Mouse (Mus musculus): ENCODE data around the gene Sco2. TPM values are rescaled to one million over a fixed set of nuclear protein-coding genes. Genes with fewer than 3 reads are reported as not detected.

The Sco2 gene
- total and polyA plus RNA-seq, 3 experiments: 17.1 to 34.7 (median 27.2) TPM

DNA sequence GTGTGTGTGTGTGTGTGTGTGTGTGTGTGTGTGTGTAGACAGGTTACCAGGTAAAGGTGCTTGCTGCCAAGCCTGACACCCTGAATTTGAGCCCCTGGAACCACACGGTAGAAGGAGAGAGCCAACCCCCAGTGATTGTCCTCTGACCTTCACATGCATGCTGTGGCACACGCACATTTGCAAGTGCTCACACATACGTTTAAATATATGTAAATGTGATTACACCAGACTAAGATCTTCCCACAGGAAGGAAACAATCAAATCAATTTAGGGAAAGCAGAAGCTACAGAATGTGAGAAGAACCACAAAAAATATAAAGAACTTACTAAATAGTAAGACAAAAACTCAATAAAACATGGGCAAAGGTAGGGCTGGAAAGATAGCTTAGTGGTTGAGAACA lies 33.5 kb downstream of the Sco2 start:
- TF ChIP-seq SMC3 (IDR thresholded peaks at IDR 0.05; ENCODE audit: low read depth, low read length): no peak
- TF ChIP-seq KAT2A (IDR thresholded peaks at IDR 0.05; ENCODE audit: insufficient replicate concordance, low read length): no peak
- TF ChIP-seq USF2 (conservative IDR thresholded peaks at IDR 0.05; ENCODE audit: low read depth, low read length): no peak
- TF ChIP-seq MAX (IDR thresholded peaks at IDR 0.05; ENCODE audit: low read length): no peak
- no peak for TF ChIP-seq CHD2 (IDR thresholded peaks at IDR 0.05; ENCODE audit: low read length)
- TF ChIP-seq JUN (IDR thresholded peaks at IDR 0.05; ENCODE audit: insufficient read depth, low read depth, low read length): no peak
- no peak for TF ChIP-seq ELF1 (IDR thresholded peaks at IDR 0.05; ENCODE audit: low read depth, low read length)
- no peak for TF ChIP-seq MXI1 (IDR thresholded peaks at IDR 0.05; ENCODE audit: low read depth, low read length)
- no peak for TF ChIP-seq TCF12 (IDR thresholded peaks at IDR 0.05; ENCODE audit: low read depth, low read length)
- no peak for TF ChIP-seq HCFC1 (IDR thresholded peaks at IDR 0.05; ENCODE audit: low read depth, low read length)
- no peak for TF ChIP-seq POLR2A (IDR thresholded peaks at IDR 0.05; ENCODE audit: low read depth, low read length)
- no peak for TF ChIP-seq MAFK (IDR thresholded peaks at IDR 0.05; ENCODE audit: insufficient replicate concordance, low read length)
- Histone ChIP-seq H3K4me2 (ENCODE audit: insufficient read depth, low read depth, poor library complexity, severe bottlenecking) (no peak overlapping the region), H3K4me3 (replicated peaks in 1 of 3; ENCODE audit: low read depth in 2 of 3, low read length in 2 of 3, poor library complexity in 1 of 3) (no peak overlapping the region), H3K36me3 (replicated peaks in 1 of 2; ENCODE audit: control insufficient read depth in 1 of 2, insufficient read depth in 1 of 2, low read length in 1 of 2) (no peaks in the 10 kb centered on the region), H3K4me1 (ENCODE audit: control insufficient read depth in 1 of 2, insufficient read depth in 2 of 2) (peaks cover 4 to 11% of the 10 kb centered on the region in 2 experiments), H3K27me3 (replicated peaks) (no peaks in the 10 kb centered on the region), H3K79me2 (replicated peaks; ENCODE audit: control insufficient read depth, extremely low read depth, insufficient read depth, poor library complexity, severe bottlenecking) (no peaks in the 10 kb centered on the region), H3K9ac (ENCODE audit: insufficient read depth, low read depth) (no peak overlapping the region), H3K27ac (ENCODE audit: insufficient read depth, low read depth) (no peak overlapping the region), H3K9me3 (replicated peaks; ENCODE audit: low read length) (no peaks in the 10 kb centered on the region)
- no peak for DNase-seq (ENCODE audit: extremely low read depth)
- dilution Hi-C loops (cut with MboI; ENCODE audit: extremely low pct_ligation_motif_present, extremely low pct_unique_long_range_greater_than_20kb, low sequenced_read_pairs) (no loop called here), in situ Hi-C loops (cut with MboI; ENCODE audit: low pct_ligation_motif_present, low pct_unique_long_range_greater_than_20kb, low sequenced_read_pairs) (no loop called here)

DNA sequence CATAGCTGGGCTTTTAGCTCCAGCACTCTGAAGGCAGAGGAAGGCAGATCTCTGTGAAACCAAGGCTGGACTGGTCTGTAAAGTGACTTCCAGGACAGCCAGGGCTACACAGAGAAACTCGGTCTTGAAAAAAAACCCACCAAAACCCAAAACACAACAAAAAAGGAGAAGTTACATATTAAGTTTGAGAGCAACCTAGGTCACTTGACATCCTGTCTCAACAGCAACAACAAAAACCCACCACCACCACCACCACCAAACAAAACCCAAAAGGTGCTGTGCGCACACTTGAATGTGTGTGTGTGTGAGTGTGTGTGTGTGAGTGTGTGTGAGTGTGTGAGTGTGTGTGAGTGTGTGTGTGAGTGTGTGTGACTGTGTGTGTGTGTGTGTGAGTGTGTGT lies 34.0 kb downstream of the Sco2 start:
- TF ChIP-seq NRF1 (IDR thresholded peaks at IDR 0.05; ENCODE audit: low read depth, low read length): no peak
- TF ChIP-seq BHLHE40 (IDR thresholded peaks at IDR 0.05; ENCODE audit: low read depth, low read length): 0 out of 2 replicates have a peak, but pooled peaks have one; percentile 12
- peaks cover 4 to 11% of the 10 kb centered on the region in 2 experiments for H3K4me1 ChIP-seq (ENCODE audit: control insufficient read depth in 1 of 2, insufficient read depth in 2 of 2)
- H3K4me3 ChIP-seq (replicated peaks in 1 of 3; ENCODE audit: low read depth in 2 of 3, low read length in 2 of 3, poor library complexity in 1 of 3): no peak overlapping the region
- no peaks in the 10 kb centered on the region for H3K36me3 ChIP-seq (replicated peaks in 1 of 2; ENCODE audit: control insufficient read depth in 1 of 2, insufficient read depth in 1 of 2, low read length in 1 of 2)
- H3K9ac ChIP-seq (ENCODE audit: insufficient read depth, low read depth): no peak overlapping the region
- no peak overlapping the region for H3K27ac ChIP-seq (ENCODE audit: insufficient read depth, low read depth)
- dilution Hi-C loops (cut with MboI; ENCODE audit: extremely low pct_ligation_motif_present, extremely low pct_unique_long_range_greater_than_20kb, low sequenced_read_pairs): no loop called here
- DNase-seq (ENCODE audit: extremely low read depth): no peak
- in situ Hi-C loops (cut with MboI; ENCODE audit: low pct_ligation_motif_present, low pct_unique_long_range_greater_than_20kb, low sequenced_read_pairs): no loop called here
- no peak overlapping the region for H3K4me2 ChIP-seq (ENCODE audit: insufficient read depth, low read depth, poor library complexity, severe bottlenecking)
- no peaks in the 10 kb centered on the region for H3K27me3 ChIP-seq (replicated peaks)
- H3K9me3 ChIP-seq (replicated peaks; ENCODE audit: low read length): no peaks in the 10 kb centered on the region
- H3K79me2 ChIP-seq (replicated peaks; ENCODE audit: control insufficient read depth, extremely low read depth, insufficient read depth, poor library complexity, severe bottlenecking): no peaks in the 10 kb centered on the region

DNA sequence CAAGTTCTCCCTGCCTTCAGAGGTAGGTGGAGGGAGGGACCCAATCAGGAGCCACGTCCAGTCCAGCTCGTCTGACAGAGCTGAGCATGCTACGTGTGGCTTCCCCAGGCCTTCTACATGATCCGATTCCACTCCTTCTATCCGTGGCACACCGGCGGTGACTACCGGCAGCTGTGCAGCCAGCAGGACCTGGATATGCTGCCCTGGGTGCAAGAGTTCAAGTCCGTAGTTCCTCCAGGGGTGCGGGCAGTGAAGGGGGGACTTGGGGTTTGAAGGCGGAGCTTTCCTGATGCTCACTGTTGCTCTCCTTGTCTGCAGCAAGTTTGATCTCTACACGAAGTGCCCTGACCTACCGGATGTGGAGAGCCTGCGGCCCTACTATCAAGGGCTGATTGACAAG lies 37.2 kb downstream of the Sco2 start:
- no peak overlapping the region for H3K27ac ChIP-seq (ENCODE audit: insufficient read depth, low read depth)
- H3K4me3 ChIP-seq (replicated peaks in 1 of 3; ENCODE audit: low read depth in 2 of 3, low read length in 2 of 3, poor library complexity in 1 of 3): no peak overlapping the region
- H3K79me2 ChIP-seq (replicated peaks; ENCODE audit: control insufficient read depth, extremely low read depth, insufficient read depth, poor library complexity, severe bottlenecking): no peaks in the 10 kb centered on the region
- H3K36me3 ChIP-seq (replicated peaks in 1 of 2; ENCODE audit: control insufficient read depth in 1 of 2, insufficient read depth in 1 of 2, low read length in 1 of 2): no peaks in the 10 kb centered on the region
- H3K9me3 ChIP-seq (replicated peaks; ENCODE audit: low read length): no peaks in the 10 kb centered on the region
- peaks cover 1% of the 10 kb centered on the region for H3K27me3 ChIP-seq (replicated peaks)
- in situ Hi-C loops (cut with MboI; ENCODE audit: low pct_ligation_motif_present, low pct_unique_long_range_greater_than_20kb, low sequenced_read_pairs): no loop called here
- H3K4me1 ChIP-seq (ENCODE audit: control insufficient read depth in 1 of 2, insufficient read depth in 2 of 2): peaks cover 4 to 11% of the 10 kb centered on the region in 2 experiments
- no peak for DNase-seq (ENCODE audit: extremely low read depth)
- no peak overlapping the region for H3K9ac ChIP-seq (ENCODE audit: insufficient read depth, low read depth)
- dilution Hi-C loops (cut with MboI; ENCODE audit: extremely low pct_ligation_motif_present, extremely low pct_unique_long_range_greater_than_20kb, low sequenced_read_pairs): no loop called here
- H3K4me2 ChIP-seq (ENCODE audit: insufficient read depth, low read depth, poor library complexity, severe bottlenecking): no peak overlapping the region
- TF ChIP-seq CHD2 (IDR thresholded peaks at IDR 0.05; ENCODE audit: low read length) (no peak), JUN (IDR thresholded peaks at IDR 0.05; ENCODE audit: insufficient read depth, low read depth, low read length) (no peak), POLR2AphosphoS2 (IDR thresholded peaks at IDR 0.05; ENCODE audit: low read depth, low read length) (no peak), RCOR1 (conservative IDR thresholded peaks at IDR 0.05; ENCODE audit: low read depth, low read length) (no peak), ETS1 (conservative IDR thresholded peaks at IDR 0.05; ENCODE audit: low read depth, low read length) (no peak), SIN3A (IDR thresholded peaks at IDR 0.05; ENCODE audit: low read length) (no peak), ZNF384 (IDR thresholded peaks at IDR 0.05; ENCODE audit: low read depth, low read length) (no peak), MAX (IDR thresholded peaks at IDR 0.05; ENCODE audit: low read length) (no peak), NELFE (IDR thresholded peaks at IDR 0.05; ENCODE audit: low read depth, low read length) (no peak), EP300 (IDR thresholded peaks at IDR 0.05; ENCODE audit: low read length) (no peak), USF1 (IDR thresholded peaks at IDR 0.05; ENCODE audit: low read depth, low read length) (no peak), MEF2A (IDR thresholded peaks at IDR 0.05; ENCODE audit: borderline replicate concordance, low read depth, low read length) (no peak), MXI1 (IDR thresholded peaks at IDR 0.05; ENCODE audit: low read depth, low read length) (no peak), ZKSCAN1 (IDR thresholded peaks at IDR 0.05; ENCODE audit: borderline replicate concordance, low read depth, low read length) (no peak), NRF1 (IDR thresholded peaks at IDR 0.05; ENCODE audit: low read depth, low read length) (no peak)
